Mouse (Mus musculus) induced T-regulatory cell, adult 2 months (primary cell): ENCODE measurements around the gene Adgrl3.

Experiments used
- DNase-seq: peaks from one replicate; pipeline ENCODE4 v3.0.0-alpha.2; 2012; ENCODE audit warnings: low read depth

The Adgrl3 gene

DNA sequence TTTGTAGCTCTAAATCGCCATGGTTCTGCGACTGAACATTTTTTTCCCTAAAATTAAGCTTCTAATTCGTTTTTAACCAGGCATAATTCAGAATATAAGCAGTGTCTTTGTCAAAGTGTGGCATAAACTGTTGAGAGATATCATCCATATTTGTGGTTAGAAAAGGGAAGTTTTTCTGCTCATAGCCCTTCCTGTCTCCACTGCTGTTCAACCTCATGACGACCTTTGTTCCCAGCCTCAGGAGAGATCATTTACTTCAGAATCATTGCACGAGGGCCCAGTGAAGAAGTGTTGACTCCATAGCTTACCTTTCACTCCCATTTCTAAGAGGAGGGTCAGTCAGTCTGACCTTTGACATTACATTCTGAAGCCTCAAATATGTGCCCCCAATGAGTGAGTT is 56.4 kb downstream of the Adgrl3 start:
- DNase-seq = no peak

DNA sequence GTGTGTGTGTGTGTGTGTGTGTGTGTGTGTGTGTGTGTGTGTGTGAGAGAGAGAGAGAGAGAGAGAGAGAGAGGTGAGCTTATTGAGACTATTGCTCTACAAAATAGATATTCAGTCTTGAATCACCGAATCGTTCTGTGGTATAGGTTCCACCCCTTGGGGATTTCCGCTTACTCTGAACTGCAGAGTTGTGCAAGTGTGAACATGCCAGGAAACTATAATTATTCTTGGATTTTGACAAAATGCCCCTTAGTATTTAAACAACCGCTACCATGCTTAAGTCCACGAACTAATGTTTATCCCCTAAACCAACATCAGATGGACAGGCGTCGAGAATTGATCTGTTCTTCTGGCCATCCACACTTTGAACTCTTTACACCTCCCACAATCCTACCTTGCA is 57.1 kb downstream of the Adgrl3 start:
- no peak for DNase-seq

DNA sequence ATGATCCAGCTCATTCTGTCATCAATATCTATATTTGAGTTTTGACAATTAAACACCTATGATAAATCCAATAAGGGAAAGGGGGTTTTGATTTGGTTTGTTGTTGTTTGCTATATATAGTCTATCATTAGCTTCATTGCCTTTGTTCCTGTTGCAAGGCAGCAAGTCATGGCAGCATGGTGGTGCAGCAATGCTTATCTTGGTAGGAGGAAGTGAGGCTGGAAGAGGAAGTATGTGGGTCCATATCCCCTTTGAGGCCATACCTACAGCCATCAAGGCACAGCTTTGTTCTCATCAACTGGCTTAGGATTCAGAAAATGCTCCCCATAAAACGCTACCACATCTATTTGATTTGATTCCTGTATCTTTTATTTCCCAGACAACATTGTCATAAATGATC is 58.1 kb downstream of the Adgrl3 start:
- no peak for DNase-seq

DNA sequence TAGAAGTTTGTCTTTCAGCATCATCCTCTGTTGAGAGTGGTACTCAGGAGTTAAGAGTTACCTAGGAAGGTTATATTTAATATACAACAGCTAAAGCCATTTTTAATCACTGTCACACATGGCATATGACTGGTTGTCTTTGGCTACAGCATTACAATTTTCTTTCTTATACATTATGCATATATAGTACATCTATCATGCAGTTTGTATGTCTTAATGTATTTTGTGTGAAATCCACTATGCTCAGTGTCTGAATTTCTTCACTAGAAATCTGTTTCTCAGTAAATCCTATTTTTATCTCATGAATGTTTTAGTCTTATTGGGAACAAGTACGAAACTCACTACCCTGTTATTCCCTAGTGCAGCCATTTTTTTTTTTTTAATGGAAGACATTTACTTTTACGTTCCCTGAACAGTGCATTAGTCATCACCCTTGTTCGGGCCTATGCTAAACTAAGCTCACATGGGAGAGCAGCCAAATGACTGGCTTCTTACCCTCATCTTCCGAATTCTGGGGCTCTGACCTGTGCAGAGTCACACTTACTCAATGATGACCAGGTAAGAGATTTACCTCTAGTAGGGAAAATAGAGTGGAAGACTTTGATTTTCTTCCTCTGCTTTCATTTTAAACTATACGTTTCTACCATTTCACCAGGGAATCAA is 63.9 kb downstream of the Adgrl3 start:
- no peak for DNase-seq

DNA sequence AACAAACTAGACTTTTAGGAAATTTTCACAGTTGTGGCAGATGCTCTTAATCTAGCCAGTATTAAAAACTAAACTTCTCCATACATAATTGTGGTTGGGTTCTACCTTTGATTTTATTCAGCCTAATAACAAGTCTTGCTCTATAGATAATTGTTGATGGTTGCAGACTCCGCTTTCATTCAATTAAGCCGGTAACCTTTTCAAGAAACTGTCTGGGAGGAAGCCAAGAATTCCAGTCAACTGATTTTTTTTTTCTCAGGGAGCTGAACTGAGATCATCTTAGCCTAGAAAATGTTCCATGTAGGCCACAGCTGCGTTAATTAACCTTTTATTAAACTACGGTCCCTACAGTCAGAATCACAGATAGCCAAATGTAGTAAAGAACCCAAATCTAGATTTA is 65.2 kb downstream of the Adgrl3 start:
- no peak for DNase-seq

DNA sequence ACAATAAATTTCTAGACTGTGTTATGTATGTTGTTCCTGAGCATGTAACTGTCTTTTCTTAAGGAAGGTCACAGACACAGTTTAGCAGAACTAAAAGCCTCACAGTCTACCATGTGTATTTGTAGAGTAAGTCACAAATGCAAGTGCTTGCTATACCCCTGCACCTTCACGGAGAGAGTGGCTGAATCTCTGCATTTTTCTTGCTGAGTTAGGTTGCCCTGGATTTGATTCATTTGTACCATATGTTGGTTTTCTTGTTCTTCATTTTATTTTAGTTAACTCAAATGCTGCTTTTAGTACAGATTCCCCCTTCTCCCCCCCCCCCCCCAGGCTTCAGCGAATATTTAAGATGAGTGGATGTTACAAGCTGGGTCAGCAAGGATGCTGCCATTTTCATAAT is 68.7 kb downstream of the Adgrl3 start:
- DNase-seq = no peak

DNA sequence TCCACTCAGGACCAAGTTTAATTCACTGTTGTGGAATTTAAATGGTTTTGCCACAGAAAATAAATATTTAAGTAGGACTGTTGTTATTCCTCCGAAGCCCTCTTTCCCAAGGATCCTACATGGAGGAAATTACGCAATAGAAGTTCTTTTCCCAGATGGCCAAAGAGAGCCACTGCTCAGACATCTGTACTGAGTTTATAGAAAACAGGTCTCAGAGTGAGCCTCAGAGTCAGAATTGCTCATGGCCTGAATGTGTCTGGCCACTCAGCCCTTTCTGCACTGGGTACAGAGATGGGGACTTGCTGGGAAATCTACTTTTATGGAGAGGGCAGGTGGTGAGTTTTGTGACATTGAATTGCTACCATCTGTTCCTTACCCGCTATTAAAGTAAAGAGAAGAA is 74.7 kb downstream of the Adgrl3 start:
- DNase-seq = no peak

DNA sequence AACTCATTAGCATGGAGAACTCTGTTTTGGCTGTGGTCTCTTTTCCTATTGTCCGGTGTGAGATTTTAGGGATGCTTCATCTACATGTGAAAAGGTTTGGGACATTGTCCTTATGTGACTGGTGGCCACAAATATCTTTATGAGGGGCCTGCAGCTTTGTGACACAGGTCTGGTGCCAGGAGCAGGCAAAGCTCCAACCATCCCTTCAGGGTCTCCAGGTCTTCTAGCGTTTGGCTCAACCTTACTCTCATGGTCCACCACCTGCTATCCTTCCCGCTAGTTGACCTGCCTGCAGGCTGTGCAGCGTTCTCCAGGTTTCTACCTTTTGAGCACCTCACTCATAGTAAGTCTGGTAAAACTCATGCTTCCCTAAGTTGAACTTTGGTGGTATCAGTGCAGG is 77.2 kb downstream of the Adgrl3 start:
- DNase-seq = no peak

DNA sequence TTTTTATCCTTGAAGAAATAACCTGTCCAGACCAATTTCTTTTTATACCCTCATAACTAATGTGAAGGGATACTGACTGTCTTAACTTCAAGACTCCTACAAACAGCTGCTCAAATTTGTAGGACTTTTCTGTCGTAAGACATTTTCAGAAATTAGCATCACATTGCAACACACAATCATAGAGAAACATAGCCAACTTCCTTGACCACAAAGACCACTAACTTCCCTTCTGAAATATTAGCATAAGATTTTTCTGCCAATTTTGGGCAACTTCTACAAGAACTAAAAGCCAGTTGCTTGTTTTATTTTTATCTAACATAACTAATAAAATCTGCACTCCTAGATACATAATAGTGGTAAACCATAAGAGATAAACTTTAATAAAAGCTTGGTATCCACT is 87.5 kb downstream of the Adgrl3 start:
- DNase-seq = no peak

DNA sequence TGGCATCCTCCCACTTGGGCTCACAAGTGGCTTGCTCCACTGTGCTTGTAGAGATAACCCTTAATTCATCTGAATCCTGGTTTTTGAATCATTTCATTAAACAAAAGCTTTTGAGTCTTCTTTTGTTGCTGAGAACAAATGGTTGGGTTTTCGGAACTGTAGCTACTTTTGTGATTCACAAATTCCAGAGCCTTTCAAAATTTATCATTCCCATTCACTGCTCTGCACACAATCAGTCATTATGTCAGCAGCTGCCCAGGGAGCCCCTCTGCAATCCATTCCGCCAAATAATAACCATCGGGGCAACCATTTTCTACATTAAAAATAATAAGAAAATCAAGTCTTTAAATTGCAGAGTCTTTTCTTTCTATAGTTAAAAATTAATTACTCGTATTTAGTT is 104.5 kb downstream of the Adgrl3 start:
- no peak for DNase-seq

DNA sequence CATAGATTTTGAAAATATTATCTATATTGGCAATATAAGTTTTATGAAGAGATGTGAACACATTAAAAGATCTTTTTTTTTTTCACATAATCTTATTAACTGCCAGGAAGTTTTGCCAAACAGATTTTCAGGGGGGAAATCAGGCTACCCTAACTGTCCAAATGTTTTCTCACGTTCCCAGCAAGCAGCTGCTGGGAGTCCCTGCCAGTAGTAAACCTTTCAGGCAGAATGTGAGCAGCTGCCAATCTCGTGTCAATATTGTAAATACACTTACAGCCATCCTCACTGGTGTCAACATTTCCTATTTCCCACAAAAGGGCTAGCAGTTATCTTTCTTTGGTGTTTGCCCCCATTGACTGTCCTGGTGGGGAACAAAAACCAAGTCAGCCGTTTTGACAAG is 107.7 kb downstream of the Adgrl3 start:
- DNase-seq = no peak

DNA sequence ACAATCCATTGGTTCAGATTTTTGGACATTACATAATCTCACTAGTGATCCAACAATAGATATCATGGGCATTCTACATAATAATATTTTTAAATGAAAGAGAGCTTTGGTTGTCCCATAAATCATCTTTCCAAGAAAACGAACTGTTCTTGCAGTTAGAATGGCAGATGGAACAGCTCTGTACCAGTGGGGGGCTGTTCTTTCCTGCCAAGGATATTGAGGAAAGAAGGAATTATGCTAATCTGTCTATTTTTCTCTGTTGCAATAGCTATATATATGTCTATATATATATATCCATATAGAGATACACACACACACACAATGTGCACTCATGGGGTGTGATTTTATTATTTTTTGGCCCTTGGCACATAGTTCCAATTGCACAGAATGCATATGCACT is 116.5 kb downstream of the Adgrl3 start:
- no peak for DNase-seq

DNA sequence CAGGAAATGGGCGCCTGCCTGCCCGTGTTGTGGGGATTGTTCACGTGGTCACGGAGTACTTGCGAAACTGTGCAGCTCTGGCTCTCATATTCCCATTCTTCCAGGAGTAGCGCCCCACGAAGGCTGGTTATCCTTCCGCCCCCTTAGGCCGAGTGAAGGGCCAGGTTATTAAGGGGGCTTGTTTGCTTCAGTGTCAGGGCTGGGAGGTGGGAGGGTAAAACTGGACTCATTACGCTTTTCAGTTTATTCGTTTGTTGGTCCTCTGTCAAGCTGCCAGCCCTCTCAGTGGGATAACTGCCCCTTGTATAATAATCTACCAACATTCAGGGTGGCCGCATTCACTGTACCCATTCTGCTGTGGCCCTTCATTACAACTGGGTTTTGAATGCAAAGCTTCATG is 135.9 kb downstream of the Adgrl3 start:
- no peak for DNase-seq

DNA sequence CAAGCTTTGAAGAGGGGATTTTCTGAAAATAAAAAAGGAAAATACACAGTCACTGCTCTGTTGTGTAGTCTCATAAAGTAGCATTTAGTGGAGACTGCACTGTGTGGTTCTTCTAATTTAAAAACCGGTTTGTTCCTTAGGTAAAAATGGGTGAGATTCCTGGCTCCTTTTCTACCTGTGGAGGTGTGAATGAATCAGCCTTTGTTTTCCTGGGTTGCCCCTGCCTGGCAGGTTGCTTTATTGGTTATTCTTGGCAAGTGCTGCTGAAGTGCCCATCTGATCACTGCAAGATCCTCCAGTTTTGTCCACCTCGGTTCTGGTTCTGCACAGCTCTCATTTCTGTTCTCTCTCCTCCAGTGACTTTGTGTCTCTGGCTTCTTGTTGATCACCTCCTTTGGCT is 136.3 kb downstream of the Adgrl3 start:
- no peak for DNase-seq

DNA sequence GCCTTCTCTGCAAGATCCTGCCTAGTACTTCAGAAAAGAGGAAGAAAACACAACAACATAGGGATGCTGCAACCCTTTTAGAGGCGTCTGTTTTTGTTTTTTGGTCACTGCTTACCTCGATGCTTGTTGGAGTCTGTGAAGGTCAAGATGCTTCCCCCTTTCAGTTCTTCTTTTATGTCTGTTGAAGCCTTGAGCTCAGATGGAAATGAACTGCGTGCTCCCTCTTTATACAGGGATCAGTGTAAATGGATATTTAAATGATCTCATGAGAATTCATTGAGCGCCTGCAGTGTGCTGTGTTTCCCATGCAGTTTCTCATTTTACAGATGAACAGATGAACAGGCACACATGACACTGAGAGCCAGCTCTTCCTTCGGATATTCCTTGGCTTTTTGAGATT is 136.9 kb downstream of the Adgrl3 start:
- no peak for DNase-seq

DNA sequence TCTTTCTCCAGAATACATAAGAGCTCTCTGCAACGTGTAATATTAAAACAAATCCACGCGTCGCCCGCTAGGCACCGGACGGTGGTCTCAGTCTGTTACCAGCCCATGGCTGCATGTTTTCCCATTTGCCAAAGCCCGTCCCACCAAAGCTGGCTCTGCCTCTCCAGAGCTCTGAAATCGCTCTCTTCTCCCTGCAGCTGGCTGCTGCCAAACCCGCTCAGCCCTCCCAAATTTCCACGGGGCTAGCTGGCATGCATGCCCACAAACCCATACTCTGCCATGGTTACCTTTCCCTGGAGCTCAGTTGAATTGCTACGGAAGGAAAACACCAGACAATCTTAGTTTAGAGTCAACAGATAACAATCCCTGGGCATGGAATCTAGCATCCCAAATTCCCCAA is 139.1 kb downstream of the Adgrl3 start:
- DNase-seq = no peak

DNA sequence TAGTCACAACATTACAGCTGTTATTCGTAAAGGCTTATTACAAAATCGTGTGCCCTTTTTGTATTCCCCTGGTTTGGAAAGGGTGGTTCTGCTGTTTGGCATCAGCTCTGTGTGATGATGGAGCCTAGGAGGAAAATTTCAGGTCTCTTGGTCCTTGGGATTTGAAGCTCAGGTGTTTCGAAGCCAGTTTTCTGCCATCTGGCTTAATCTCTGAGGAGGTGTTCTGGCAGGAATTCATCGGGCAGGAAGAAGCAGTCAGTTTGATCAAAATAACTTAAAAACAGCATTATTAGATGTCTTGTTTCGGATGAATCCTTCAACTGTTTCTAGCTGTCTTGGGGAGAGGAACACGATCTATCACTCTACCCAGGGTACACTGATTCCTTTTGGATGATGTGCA is 140.5 kb downstream of the Adgrl3 start:
- DNase-seq = no peak

DNA sequence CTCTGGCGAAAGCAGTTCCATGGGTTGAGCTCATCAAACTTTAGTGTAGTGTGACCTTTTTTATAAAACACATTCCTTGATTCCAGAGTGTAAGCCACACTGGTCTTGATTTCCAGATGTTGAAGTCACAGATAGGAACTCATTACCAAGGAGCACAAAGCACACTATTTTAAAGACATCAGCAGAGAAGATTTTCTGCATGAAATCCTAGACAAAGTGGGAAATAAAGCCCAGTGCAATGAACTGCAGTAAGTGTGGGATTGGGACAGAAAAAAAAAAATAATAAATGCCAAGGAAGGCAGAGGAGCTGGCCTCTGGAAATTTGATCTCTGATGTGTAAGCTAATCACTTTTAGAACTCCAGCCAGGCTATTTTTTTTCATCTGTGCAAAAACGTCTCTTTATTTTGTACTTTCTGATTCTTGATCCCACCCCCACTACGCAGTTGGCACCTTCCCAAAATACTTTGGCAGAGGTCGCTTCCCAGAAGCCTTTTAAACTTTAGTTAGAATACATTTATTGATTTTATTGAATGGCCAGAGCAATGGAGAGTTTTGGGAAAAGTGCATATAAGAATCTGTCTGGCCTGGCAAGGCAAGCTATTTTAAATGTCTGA is 169.0 kb downstream of the Adgrl3 start:
- DNase-seq = no peak

DNA sequence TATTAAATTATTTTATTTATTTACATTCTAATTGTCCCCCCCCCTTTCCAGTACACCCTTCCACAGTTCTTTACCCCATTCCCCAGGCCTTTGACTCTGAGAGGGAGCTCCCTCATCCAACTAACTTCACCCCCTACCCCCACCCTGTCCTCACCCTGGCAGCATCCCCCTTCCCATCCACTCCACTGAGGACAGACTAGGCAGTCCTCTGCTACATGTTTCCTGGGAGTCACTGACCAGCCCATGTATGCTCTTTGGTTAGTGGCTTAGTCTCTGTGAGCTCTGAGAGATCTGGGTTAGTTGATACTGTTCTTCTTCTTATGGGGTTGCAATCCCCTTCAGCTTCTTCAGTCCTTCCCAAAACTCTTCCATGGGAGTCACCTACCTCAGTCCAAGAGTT is 180.4 kb downstream of the Adgrl3 start:
- DNase-seq = no peak

DNA sequence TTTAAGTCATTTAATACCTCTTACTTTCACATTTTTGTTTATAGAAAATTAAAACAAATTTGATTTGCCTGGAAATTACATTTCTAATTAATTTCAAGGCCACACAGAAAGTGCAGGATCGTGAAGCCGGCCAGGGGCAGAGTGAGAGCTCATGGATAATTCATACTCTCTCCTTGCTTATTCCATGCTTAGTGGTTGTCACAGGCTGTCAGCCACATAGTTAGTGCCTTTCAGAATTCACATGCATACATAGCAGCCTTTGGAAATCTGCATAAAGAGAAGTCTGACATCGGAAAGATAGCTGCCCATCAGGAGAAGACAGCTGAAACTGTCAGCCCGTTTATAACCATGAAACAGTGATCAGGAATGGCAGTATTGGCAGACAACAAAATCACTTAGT is 181.9 kb downstream of the Adgrl3 start:
- DNase-seq = no peak

DNA sequence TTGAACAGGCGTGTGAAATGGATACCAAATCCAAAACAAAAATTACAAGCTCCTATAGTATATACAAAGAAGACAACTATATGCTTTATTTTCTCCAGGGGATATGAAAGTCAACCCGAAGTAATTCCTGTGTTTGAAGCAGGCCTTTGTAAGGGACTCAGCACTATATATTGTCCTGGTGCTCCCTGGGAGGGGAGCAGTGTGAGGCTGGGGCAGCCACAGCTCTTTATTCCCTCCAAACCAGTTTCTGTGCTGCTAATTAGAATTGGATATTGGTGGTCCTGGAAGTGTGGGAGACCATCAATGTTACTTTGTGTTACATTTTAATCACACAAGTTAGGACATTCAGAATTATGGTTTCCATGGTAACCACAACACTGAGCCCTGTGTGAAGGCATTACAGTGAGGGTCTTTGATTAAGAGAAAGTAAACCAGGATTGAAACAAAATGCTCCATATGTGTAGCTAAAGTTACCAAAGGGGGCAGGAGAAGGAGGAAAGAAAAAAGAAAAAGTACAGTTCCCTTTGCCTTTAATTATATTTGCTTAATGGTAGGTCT is 198.6 kb downstream of the Adgrl3 start:
- DNase-seq = no peak

DNA sequence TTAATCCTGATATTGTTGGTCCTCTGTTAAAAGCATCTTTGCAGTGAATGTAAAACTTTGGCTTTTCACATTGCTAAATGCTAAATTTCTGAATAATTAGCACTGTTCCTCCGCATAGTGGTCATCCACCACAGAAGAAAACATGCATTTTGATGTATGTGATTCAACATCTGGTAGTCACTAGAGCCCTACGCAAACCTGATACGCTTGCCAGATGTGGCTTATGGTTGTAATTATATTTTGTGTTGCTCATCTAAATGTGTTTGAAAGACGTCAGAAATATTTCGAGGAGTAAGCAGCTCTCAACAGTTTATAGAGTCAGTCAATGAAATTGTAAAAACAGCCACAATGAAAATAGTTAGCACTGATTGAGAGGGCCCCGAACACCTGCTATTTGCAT is 204.5 kb downstream of the Adgrl3 start:
- DNase-seq = no peak

DNA sequence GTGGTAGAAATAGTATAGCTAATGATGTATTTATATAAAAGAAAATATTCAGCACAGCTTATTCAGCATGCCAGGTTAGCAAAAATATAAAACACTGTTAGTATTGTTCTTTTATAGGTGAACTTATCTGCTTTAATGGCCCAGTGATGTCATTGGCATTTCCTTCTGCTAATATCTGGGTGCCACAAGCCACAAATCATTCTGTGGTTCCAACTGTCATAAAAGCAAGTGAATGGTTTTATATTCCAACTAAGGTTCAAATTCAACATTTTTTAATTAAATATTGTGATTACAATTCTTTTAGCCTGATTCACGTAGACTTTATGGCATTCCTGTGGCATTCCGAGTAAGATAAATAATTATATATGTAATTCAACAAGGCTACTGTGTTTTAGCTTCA is 205.5 kb downstream of the Adgrl3 start:
- no peak for DNase-seq

DNA sequence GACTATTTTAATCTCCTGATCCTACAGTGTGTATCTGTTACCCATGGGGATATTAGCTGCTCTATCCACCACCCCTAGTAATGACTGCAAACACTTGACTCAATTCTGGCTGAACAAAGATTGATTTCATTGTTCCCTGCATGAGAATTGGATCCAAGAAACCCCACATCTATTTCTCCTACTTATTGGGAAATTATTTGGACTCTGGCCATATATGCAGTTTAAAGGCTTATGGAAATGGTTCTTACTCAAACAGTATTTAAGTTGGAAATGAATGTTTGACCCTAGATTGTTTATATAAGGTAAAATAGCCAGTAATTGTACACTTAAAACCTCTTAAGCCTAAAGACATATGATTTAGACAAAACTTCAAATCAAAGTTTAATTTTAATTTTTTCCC is 207.3 kb downstream of the Adgrl3 start:
- no peak for DNase-seq
